Mouse (Mus musculus) thymus, postnatal 14 days (tissue): ENCODE data around the gene Eya4.

Source experiments
- DNase-seq: peaks from one replicate; pipeline ENCODE4 v3.0.0; 2021

The Eya4 gene

DNA sequence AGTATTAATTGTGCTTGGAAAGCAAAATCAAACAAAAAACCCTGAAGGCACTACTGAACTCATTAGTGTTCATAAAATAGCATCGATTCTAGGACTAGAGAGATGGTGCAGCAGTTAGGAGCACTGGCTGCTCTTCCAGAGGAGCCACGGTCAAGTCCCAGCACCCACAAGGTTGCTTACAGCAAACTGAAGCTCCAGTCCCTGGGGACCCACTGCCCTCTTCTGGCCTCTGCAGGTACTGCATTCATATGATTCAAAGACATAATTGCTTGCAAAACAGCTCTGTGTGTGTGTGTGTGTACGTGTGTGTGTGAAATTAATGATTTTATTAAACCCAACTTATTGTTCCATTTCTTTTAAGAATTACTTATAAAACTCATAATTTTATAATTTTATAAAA lies 200.2 kb downstream of the Eya4 start:
- peak; percentile 44 for DNase-seq

DNA sequence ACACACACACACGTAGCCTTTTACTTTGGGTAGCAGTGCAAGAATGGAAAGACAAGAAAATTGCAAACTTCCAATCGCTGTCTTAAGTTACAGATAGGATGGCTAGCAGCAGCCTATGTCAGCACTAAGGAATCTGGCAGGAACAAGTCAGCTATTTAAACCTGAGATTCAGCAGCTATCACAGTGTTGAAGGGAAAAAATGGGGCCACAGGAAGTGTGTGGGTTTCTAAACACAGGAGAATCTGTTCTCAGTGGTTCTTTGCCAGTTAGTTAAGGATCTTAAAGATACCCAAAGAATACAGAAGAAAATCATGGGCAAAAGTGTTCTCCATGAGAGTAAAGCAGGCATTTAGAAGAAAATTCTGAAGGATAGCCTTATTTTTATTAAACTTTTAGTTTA lies 206.0 kb downstream of the Eya4 start:
- DNase-seq: no peak

DNA sequence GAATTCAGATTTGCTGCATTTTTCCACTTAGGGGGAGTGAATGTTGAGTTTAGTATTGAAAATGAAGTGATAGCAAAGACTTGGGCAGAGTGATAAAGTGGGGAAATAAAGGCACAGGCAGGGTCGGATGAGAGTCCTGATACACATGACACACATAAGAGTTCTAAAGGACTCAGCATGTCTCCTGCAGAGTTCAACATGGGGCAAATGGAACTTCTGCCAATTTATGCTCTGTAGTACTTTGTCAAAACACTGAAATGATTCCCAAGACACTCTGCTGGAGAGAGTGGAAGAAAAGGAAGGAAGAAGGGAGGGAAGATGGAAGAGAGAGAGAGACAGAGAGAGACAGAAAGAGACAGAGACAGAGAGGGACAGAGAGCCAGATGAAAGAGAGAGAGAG lies 222.6 kb downstream of the Eya4 start:
- DNase-seq: no peak

DNA sequence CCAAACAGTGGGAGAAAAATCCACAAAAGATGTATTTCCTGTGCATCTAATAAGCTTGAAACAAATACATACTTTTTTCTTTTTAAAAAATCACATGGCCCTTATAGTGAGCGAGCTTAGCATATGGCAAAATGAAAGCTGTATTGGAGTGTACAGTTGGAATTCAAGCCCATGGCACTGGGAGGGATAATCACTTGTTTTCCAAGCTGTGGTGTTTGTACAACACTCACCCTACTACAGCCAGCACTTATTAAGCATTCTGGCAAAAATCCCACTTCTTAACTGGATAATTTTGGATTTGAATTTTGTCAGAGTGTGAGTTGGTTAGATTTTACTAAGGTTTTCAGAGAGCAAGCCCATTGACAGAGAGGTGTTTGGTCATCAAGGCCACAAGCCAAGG lies 223.4 kb downstream of the Eya4 start:
- DNase-seq: no peak

DNA sequence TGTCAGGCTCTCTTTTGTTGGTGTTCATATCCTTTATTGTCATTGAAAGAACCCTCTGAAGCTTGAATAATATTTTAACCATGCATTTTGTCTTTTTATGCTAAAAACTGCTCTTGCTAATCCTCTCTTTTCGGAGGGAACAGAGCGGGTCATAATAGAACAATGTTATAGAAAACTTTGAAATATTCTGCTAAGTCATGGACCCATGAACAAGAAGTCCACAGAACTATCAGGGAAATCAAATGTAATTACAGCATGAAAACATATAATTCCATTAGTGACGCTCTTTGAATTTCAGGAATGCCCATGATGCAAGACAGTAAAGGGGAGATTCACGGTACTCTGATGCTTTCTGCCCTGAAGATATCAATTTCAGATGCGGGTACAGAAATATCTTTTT lies 224.1 kb downstream of the Eya4 start:
- DNase-seq: no peak

DNA sequence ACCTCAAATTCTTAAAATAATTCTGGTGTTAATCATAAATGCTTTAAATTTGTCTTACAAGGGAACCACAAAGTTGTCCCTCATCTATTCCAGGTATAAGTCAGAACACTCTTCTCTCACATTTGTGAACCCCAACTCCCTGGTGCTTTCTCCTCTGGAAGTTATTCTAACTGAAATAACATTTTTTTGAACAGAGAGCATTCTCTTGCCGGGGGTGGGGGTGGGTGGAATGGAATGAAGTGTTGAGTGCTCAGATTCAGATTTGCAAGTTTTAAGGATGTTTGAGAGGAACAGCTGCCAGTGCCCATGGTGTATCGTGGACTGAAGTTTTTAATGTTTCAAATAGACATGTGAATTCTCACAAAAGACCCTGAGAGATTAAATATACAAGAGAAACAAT lies 230.1 kb downstream of the Eya4 start:
- no peak for DNase-seq

DNA sequence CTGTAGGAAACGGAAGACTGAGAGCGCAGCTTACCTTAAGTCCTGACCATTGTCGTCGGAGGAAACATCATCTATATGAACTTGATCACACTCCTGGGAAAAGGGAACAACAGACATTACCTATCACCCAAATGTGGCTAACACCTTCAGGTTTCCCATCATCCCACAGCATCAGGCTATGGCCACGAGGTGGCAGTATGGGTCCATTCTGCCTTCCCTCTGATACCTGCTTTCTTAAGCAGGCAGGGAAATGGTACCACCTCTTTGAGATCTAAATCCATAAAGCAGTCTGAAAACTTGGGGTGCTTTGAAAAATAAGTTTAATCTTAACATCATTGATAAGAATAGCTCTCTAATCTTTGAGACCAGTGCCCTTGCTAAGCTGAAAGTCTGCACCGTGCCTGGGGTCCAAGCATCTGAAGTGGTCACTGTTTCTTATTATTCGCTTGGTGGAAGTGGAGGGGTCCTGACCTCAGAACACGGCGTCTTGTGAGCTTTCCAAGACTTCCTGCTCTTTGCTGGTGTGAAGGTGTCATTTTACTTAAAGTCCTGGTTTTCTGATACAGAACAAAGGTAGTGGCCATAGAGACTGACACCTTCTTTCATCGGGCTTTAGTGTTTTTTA lies 233.7 kb downstream of the Eya4 start:
- DNase-seq: peak; percentile 46

DNA sequence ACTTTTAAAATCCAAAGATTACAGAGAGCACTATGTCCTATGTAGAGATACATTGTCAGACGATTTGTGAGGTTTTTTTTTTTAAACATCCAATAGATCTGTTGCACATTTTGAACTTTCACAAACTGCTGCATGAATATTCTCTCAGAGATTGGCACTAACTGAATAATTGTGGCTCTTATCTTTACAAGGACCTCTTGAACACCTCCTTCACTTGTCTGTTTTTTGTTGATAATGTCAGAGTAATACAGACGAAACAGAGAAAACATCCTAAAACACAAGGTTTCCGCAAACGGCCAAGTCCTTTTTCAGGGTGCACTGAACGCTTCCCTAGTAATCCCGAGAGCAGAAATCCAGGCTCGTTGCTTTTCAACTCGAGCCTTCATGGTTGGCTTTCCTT lies 234.5 kb downstream of the Eya4 start:
- DNase-seq: no peak

DNA sequence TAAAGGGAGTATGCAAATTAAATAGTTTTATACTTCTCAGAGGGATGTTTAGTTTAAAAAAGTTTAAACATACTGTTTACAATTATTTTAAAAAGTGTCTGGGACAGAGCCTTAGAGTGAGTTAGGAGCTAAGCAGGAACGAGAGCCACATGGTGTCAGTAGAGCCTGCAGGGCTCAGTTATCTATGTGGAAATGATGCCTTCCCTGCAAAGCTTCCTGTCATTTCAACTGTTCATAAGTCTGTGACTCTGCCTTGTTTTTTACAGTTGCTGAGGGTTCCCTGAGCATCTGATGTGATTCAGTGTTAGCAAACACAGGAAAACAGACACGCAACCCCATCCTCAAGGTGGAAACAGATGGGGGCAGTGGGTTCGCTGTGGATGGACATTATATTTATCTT lies 235.3 kb downstream of the Eya4 start:
- DNase-seq: no peak

DNA sequence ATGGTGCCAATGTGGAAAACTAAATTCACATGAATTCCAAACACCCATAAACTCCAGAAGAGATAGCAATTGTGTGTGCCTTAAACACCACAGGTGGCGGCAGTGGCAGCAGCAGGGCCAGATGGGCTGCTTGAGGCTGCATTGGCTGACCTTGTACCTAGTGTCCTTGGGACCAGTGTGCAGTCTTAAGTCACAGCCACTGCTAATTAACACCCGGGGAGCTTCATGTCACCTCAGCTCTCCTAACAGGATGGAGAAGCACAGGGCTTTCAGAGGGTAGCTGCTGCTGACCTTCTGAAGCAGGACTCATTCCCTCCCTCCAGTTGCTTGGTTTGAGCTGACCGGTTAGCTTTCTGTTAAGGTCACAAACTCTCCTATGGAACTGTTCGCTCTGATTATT lies 242.5 kb downstream of the Eya4 start:
- DNase-seq: no peak

DNA sequence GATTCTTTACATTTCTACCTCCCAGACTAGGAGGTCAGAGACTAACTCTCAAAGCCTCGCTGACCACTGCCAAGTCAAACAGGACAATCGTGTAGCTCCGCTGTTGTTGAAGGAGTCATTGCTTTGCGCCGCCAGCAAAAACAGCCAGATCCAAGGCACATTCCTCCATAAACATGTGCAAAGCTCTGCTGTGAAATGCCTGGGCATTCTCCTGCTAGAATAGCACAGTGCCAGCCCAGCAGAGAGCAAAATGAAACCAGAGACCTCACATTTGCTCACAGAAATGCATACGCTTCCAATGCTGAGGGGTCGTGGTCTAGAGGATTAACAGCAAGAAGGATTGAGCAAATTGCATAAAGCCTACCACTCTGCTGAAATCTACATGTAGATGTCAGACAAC lies 258.1 kb downstream of the Eya4 start:
- DNase-seq: no peak

DNA sequence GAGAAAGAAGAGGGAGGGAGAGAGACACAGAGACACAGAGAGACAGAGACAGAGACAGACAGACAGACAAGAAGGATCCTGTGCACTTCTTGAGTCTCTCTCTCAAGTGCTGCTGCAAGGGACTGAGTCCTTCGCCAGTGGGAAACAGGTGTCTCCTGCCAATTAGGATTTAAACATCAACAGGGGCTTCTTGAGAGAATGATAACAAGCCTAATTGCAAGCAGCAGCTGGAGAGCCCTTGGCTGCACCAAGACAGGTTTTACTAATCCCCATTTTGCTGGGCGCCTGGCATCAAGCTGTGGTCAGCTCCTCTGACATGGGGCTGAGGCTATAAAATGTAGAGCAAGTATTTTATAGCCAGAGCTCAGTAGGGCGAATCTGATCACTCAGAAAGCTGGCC lies 259.0 kb downstream of the Eya4 start:
- no peak for DNase-seq

DNA sequence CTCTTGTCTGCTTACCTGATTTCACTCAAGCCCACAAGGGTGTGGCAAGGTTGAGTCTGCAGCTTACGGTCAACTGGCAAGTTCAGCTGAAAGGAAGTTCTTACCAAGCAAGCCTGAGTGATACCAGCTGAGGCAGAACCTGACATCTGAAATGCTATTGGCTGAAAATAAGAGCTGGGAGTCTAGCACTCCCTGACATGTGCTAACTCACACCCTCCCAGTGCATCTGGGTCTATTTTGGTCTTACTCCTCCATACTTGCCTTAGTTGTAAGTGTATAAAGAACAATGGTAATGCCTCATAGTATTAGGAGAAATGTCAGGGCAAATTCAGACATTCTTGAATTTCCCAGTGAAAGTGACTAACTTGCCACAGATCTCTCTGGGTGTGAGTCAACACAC lies 260.3 kb downstream of the Eya4 start:
- DNase-seq: no peak

DNA sequence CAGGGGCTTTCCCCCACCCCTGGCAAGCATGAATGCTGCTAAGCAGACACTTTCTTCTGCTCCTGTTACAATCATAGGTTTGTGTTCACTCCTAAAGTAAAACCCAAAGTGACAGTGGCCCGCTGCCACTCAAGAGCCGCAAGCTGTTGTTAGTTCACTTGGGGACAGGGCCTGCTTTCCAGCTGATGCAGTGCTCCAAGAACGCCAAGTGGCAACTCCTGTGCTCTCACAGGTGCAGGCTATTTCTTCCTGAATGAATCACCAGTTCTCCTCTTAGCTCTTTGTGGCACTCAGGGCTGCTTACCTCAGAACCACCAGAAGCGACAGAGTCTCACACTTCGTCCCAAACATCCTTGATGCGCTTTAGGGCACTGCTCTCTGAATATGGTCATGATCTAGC lies 261.3 kb downstream of the Eya4 start:
- no peak for DNase-seq

DNA sequence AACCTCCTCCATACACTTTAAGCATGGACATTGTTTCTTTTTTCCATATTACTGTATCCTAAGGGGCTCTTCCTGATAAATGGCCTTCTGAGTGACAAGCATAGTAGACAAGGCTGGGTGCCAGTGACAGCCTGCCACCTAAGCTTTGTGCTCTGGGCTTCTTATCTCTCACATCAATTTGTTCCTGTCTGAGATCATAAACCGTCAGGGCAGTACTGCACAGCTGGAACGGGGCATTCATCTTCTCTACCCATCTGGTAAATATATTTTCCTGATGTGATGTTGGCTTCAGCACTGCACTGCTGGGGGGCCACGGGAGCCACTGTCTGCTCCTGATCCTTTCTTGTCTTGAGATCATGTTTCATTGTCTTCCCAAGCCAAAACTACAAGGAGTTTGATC lies 261.8 kb downstream of the Eya4 start:
- DNase-seq: no peak

DNA sequence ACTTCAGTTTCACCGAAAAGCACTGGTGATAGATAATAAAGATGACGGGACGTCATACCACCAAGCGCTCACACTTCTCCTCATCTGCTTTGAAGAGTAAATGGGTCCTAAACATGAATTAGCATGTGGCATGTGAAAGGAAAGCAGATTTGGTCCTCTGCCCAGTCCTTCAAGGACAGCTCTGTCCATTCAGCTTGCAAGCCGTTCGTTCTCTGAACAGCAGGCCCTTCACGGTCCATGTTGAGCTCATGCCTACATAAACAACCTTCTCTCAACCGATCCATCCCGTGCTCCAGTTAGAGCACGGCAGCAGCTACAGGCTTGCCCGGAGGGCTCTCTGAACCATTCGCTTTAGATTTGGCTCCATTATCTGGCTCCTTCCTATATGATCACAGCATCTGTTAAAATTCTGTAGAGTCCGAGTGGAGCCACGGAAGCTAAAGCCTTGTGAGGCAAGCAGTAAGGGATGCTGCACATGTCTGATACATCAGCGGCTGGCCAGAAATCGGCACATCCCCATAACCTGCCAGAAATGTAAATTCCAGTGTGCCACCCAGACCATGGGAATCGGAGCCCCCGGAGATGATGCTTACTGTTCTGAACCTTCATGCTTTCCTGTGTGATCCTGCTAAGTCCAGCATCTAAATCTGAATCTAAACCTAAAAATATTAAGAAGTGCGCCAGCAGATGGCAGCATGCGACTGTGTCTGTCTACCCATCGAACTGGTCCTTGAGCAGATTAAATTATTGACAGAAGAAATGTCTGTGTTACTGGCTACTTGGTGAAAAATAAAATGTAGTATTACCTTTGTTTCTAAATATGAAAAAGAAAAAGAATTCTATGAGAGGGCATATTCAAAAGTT lies 264.0 kb downstream of the Eya4 start:
- peak; percentile 17 for DNase-seq

DNA sequence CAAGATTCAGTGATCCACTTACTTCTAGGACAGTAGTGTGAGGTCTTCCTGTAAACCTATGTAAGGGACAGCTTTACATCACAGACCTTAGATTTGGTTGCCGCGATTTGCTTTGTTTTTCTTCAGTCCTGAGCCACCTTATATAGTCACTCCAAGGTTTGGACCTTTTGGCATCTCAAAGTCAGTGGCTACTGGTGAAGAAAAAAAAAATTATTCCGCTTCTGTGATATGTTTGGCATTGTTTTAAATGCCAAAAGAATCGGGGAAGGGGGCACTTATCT lies 269.1 kb downstream of the Eya4 start:
- no peak for DNase-seq

DNA sequence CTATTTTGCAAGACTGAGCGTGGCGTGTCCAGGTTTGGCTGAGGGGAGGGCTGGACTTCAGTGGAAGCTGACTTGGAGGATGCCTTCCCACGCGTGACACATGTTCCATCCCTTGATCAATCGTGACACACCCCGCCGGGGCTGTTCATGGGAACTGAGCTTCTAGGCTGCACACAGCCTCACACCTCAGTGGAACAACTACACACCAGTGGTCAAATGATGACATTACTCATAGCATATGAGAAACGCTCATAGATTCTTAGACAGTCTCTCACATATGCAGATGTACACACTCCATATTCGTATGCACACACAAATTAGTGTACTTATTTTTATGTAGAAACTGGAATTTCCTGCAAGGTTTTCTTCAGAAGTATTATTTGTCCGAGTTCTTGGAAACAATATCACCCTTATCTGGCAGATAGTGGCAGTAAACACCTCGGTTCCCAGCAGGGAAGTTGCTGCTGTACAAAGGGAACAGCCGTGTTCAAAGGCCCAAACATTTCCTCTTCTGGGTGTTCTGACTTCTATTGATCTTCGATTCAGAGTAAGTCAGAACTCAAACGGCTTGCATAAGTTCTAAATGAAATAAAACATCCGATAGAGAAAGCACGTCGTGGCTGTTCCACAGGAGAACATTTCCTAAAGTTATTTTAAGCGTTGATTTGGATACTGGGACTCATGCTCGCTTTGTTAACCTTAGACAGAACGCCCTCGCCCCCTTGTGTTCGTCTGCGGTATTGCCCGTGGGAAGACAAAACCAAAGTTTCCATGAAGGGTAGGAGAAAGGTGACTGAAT lies 269.6 kb downstream of the Eya4 start:
- peak; percentile 59 for DNase-seq

DNA sequence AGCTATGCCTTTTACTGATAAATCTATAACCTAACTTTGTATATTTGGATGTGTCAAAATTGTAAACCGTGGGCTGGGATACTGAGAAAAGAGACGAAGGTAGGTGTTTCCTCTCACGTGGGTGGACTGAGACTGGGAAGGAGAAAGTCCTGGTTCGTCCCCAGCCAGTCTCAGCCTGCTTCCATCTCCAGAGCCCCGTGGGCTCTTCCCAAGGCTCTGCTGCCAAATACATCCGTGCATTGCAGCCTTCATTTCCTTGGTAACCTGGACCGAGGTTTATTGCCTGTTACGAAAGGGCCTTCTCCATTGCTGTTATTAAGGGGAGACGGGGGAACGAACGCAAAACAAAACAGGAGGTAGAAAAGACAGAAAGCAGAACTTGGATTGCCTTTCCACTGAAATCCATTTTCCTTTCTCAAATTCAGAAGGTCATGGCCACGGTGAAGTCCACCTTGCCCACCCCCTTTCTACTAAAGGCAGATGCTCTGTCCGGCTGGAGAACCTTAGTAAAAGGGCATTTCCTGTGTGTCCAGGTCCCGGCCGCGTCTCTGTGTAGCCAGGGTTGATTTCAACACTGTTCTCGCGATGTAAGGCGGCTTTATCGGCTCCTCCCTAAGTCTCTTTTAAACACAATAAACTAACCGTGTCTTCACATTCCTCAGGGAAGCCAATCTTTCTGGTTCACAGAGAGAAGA lies 273.7 kb downstream of the Eya4 start:
- no peak for DNase-seq

DNA sequence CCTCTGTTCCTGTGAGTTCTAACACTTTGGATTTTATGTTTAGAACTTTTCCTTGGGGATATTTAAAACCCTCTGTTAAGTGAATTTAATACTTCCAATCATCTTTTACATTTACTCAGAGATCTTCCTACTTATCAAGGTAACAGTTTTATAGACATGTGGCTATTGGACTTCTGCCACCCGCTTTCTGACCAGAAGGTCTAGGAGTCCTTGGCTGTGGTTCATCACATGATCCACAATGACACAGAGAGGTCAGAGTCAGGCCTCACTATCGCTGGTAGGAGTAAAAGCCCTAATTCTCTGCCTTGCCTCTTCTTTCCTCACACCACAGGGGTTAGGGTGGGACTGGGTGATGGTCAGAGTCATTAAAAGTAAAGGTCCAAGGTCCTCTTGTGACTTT lies 277.2 kb downstream of the Eya4 start:
- no peak for DNase-seq

DNA sequence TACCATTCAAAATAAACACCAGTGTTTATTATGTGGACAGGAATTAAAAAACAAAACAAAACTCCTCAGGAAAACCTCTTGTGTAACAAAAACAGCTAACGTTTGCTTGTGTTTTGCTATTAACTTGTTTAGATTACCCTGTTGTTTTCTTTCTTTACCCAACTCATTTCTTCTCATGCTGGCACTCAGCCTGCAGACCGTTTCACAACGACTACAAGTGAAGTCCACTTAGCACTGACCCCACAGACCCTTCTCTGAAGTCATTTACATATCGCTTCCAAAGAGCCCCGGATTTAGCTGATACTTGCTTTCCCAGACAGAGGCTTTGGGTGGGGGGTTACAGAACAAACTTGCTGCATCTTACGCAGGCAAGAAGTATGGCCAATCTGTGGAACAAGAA lies 286.9 kb downstream of the Eya4 start:
- DNase-seq: no peak

DNA sequence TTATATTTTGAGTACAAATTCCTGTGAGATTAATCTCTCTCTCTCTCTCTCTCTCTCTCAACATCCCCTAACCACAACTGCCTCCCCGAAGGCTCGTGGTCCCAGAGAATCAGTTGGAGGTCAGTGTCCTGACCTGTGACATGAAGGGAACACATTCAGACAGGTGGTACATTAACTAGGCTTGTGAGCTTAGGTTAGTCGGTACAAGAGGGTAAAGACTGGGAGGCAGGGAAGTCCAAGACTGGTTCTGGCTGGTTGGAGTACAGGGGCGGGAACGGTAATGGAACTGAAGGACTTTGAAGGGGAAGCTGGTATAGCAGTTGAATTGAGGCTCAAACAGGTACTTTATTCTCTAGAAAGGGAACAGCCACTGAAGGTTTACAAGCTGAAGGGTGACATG lies 287.9 kb downstream of the Eya4 start:
- no peak for DNase-seq

DNA sequence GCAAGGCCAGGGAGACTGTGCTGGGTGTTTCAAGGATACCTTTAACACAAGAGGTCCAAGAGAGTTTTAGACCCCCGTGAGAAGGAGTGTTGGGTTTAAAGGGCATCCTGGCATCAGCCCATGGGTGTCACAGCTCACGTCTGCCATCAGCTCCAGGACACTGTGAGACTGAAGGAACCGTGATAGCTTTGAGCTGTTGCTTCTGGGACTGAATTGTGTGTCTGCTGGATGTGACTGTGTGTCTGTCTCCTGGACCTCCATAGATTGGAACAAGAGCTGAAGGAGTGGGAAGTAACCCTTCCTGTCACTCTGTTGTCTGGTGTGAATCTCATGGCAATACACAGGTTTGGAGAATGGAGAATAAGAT lies 289.9 kb downstream of the Eya4 start:
- DNase-seq: no peak
